Mouse (Mus musculus) CD8-positive naive resting alpha-beta T cell, adult 2 months (primary cell): ENCODE data around the gene Capn13.

ENCODE experiments used
- DNase-seq, 2 experiments: peaks; one replicate each; pipeline ENCODE4 v3.0.0; 2022; ENCODE audit warnings: low read depth in 2 of 2, low spot score in 2 of 2

Gene Capn13

DNA sequence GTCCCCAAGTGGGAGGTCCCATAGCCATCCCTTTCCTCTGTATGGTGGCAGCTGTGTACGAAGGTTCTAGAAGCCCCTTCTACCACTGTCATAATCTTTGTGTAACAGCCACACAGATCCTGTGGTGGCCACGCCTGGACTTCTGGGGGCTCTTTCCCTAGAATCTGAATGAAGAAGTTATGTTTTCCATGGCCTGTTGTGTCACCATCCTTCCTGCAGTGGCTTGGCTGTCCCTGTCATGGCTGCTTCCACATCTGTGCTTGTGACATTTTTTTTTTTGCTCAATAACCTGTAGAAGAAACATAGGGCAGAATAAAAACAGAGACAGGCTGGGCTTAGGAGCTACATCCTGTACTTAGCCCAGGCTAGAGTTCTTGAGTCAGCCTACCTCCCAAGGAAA, at the start of gene Capn13:
TSS of gene Capn13 (minus strand) at position 5 of the 400 bp plus-strand sequence.
- DNase-seq: no peak

DNA sequence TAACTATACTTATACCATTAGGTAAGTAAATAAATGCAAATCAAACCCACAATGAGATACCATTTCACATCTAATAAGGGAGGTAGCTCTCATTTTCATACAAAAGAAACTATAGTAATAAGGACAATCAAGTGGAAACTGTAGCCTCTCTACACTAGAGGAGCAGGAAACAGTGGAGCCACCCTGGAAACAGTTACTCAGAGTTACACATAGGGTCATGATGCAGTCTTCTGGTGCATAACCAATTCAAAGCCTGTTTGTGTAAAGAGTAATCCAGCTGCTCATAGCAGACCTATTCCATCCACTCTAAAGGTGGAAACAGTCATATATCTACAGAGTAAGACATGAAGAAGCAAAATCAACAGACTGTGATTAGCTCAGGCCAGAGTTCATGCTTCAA, 48.4 kb upstream of the Capn13 start:
- DNase-seq: no peak

- no peak for DNase-seq
Observed at GRCm38 (mm10) chr17:73440798-73441197, 40.1 kb upstream of the Capn13 start.

DNA sequence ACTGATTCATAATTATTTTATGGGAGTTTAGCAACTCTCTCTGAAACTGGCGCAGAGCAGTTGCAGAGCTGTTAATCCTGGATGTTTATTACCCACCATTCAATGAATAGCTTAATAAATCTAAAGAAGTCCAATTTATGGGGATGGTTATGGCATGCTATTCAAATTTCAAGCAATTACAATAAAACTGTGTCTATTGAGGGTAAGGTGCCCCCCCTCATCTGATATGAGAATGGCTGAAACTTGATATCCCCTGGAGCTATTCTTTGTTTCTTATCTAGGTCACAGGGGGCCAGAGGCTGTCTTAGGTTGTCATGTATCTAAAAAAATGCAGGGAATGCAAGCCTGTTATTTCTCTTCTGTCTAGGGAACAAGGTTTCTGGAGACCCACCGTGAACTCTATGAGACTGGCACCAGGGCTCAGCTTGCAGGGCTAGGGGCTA, 31.9 kb upstream of the Capn13 start:
- DNase-seq: no peak

DNA sequence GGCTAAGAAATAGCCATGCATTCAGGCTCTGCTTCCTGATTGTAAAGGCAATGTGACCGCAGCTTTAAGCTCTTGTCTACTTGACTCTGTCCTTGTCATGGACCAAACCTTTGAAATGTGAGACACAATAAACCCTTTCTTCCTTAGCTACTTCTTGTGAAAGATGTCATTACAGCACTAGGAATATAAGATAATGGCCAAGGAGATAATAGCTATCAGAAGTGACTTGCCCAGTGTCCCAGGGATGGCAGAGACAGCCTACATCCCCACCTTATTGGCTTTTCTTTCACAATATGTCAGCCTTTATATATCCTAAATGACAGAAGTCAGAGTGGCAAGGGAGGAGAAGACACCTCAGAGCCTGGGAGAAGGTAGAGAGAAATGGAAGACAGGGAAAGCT, 31.4 kb upstream of the Capn13 start:
- no peak for DNase-seq

GRCm38 (mm10) chr17:73417382-73417781, 16.7 kb upstream of the Capn13 start:
- DNase-seq: no peak

DNA sequence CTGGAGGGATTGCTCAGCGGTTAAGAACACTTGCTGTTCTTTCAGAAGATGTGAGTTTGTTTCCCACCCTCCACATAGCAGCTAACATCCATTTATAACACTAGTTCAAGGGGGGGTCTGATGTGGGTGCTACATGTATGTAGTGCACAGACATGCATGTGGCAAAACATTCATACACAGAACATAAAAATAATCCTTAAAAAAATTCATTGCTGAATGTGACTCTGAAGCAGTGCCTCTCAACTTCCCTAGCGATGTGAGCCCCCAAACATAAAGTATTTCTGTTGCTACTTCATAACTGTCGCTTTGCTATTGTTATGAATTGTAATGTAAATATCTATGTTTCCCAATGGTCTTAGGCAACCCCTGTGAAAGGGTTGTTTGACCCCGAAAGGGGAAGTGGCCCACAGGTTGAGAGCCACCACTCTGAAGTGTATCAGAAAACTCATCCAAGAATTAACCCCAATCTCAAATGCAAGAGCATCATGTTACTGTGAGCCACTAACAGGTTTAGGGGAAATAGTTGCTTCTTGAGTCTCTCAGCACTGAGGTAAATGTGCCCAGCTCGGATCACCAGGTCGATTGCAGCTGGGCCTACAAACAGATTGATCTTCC, 15.6 kb upstream of the Capn13 start:
- DNase-seq: no peak

DNA sequence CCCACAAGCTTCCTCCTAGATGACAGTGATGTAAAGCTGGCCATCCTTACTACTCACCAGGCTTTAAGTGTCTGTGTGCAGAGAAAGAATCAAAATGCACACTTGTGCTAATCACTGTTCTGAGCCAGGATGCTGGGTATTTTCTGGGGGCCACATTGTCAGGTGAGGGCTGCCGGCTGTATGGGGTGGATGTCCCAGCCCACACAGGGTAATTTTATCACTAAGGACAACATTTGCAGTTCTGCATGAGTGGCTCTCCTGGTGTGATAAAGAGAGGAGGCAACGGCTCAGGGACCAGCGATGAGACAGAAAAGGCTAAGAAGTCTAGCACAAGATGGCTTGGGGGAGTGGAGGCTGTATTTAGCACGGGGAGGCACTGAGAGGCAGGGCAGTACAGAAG, 11.2 kb upstream of the Capn13 start:
- no peak for DNase-seq

DNA sequence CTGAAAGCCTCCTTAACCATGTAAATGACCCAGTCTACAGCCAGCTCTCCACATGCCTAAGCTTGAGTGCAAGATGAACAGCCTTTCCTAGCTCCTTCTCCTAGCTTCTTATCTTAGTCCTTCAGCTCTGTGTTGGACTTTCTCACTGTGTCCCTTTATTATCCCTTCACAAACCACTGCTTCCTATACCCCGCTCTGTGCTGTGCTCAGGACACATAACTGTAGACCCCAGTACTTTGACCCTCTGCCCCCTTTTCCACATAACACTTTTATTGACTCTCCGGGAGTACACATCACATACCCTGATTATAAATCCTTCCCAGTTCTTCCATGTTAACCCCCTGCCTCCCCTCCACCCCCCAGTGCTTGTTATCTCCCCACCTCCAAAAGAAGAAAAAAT, 606 bp upstream of the Capn13 start:
- DNase-seq: no peak

GRCm38 (mm10) chr17:73399136-73399535, 1.5 kb downstream of the Capn13 start:
- DNase-seq: no peak

- DNase-seq: no peak
Observed at GRCm38 (mm10) chr17:73393361-73393760, 7.3 kb downstream of the Capn13 start.

DNA sequence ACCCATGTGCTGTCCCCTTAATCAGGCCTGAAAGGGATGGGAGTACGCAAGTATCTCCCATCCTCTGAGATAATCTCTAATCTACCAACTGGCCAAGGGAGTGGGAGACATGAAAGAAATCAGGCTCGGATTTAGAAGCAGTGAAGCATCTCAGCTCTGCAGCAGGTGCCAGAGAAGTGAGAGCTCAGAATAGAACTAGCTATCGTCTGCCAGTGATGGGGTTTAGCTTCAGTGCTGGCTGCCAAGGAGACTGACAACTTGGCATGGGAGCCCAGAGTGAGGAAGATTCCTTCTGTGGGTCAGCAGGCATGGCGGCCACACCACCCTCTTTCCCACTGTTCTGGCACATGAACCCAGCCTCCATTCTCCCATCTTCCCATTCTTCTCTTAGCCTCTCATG, 8.9 kb downstream of the Capn13 start:
- no peak for DNase-seq

- no peak for DNase-seq
Observed at GRCm38 (mm10) chr17:73390191-73391089, 10.2 kb downstream of the Capn13 start.

DNA sequence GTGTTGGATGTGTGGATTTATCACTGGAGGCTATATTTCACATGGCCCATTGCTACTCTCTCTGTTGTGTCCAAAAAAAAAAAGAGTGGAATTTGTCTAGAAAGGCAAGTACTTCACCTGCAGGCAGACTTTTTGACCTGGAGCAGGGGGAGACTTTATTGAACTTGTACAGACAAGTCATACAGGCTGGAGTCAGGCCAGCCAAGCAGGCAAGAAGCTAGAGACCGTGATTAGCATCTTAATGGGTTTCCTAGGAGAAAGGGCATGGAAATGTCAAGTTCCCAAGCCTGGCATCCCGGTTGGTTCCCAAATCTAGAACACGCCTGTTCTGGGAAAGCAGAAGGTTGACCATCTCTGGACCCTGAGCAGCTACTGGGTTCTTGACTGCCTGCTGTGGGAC, 11.3 kb downstream of the Capn13 start:
- DNase-seq: no peak

DNA sequence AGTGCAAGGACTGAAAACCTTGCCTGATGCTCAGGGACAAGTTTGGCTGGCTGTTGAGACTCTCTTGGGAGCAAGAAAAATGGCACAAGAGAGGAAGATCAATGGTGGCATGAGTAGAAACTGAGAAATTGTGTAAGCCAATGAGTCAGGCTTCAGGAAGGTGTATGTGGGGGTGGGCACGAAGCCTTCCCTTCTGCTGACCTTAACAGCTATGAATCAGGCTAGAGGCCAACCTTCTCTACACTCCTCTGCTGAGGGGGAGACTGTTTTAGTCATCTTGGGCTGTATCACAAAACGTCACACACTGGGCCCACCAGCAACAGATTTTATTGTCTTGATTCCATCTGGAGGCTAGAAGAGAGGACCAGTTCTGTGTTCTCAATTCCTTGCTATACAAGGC, 14.1 kb downstream of the Capn13 start:
- DNase-seq: no peak

- no peak for DNase-seq
Observed at GRCm38 (mm10) chr17:73385940-73386339, 14.7 kb downstream of the Capn13 start.

DNA sequence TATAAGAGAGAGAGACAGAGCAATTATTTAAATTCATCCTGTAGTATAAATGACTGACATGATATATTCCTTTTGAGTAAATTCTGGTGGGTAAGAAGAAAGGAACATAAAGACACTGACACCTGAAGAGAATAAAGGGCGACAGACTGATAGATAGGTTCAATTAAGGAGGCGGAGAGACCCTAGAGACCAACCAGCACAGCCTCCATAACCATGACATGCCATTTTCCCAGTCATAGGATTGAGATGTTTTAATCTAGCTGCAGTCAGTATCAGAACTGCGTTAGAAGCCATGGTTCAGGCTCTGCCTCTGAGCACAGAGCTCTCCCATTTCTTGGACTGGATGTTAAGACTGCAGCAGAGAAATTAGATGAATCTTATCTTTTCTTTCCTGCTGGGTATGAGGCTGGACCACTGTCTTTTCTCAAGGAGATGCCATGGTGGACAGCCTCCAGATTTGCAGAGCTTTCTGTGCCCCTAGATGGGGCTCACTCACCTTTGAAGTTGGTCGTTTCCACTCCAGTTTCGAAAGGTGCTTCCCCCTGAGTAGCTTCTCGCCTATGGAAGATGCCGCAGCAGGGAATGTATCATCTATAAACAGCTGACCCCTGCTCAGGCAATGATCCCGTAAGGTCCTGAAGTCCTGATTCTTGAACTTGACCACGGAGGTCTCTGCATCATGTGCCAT, 18.2 kb downstream of the Capn13 start:
- DNase-seq: no peak

- no peak for DNase-seq
Observed at GRCm38 (mm10) chr17:73381681-73382080, 19.0 kb downstream of the Capn13 start.

DNA sequence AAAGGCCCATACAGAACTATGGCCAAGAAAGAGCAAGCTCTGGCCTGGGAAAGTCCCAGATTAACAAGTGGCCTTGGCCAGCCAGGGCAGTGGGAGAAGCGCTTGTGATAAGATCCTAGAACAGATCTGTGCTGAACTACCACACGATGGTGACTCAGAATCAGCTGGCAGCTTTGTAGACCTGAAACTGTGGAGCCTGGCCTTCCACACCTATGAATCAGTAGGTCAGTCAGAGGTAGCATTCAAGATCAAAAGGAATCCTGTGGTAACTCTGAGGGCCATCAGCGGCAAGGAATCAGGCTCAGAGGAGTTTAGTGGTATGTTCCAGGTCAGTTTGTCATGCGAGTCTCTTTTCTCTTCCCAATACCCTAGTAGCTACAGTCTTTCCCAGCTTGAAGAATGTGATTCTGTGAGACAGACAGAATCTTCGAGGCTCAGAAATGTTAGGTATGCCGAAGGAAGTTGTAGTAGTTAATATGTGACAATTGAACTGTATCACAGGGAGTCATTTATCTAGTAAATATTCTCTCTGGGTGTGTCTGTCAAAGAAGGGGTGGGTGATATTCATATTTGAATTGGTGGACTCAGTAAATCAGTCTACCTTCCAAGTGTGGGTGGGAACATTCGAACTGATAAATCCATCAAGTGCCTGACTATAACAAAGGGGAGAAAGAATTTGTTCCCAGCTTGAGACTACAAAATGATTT, 22.7 kb downstream of the Capn13 start:
- no peak for DNase-seq

- no peak for DNase-seq
Observed at GRCm38 (mm10) chr17:73367334-73367733, 33.3 kb downstream of the Capn13 start.

- no peak for DNase-seq
Observed at GRCm38 (mm10) chr17:73361054-73361453, 39.6 kb downstream of the Capn13 start.
